Mouse (Mus musculus) forebrain, embryonic 15.5 days (tissue): Measurements from ENCODE around the gene Morc2a. TPM values are rescaled to one million over a fixed set of nuclear protein-coding genes. Genes with fewer than 3 reads are reported as not detected.
A peak's percentile ranks its signal among the peaks of the same experiment; 100 is the strongest.

ENCODE experiments used
- ATAC-seq: fragments of 200-750 bp; cut with Nextera tagmentation; replicated peaks from 2 replicates; pipeline ENCODE4 v1.8.0; 2017; ENCODE audit warnings: mild to moderate bottlenecking, moderate TSS enrichment, moderate library complexity
- H3K27ac ChIP-seq: fragments of 300-500 bp; sonication (generic); replicated peaks from 2 replicates; pipeline ENCODE4 v1.5.1; 2015; ENCODE audit warnings: mild to moderate bottlenecking, inconsistent platforms
- H3K27me3 ChIP-seq: fragments of 300-500 bp; sonication (generic); 2 replicates; pipeline ENCODE4 v1.6.1; 2015; ENCODE audit warnings: inconsistent platforms
- H3K36me3 ChIP-seq: fragments of 300-500 bp; sonication (generic); 2 replicates; pipeline ENCODE4 v1.6.1; 2015; ENCODE audit warnings: mild to moderate bottlenecking, inconsistent platforms
- H3K4me1 ChIP-seq: fragments of 300-500 bp; sonication (generic); 2 replicates; pipeline ENCODE4 v1.6.1; 2015; ENCODE audit warnings: inconsistent platforms
- H3K4me2 ChIP-seq: fragments of 300-500 bp; sonication (generic); replicated peaks from 2 replicates; pipeline ENCODE4 v1.6.1; 2015; ENCODE audit warnings: mild to moderate bottlenecking, inconsistent platforms
- H3K4me3 ChIP-seq: fragments of 300-500 bp; sonication (generic); 2 replicates; pipeline ENCODE4 v1.5.1; 2015; ENCODE audit warnings: mild to moderate bottlenecking, inconsistent platforms
- H3K9ac ChIP-seq: fragments of 300-500 bp; sonication (generic); replicated peaks from 2 replicates; pipeline ENCODE4 v1.6.1; 2015; ENCODE audit warnings: mild to moderate bottlenecking, inconsistent platforms
- H3K9me3 ChIP-seq: fragments of 300-500 bp; sonication (generic); 2 replicates; pipeline ENCODE4 v1.6.1; 2016; ENCODE audit warnings: inconsistent platforms
- WGBS: fragments of 180-500 bp; shearing (Covaris S2); methylation state at CpG from one replicate; pipeline ENCODE4 v1.1.7; 2015; ENCODE audit warnings: mixed read lengths; 5-methylcytosine and 5-hydroxymethylcytosine counted together
- polyA plus RNA-seq: library from polyadenylated mRNA; unstranded; fragments of >200 nt; fragmentation: Nextera tagmentation; extraction: Ambion mirVana; gene quantifications from 2 replicates; pipeline ENCODE4 v1.2.1, GENCODE M21; 2015

Morc2a gene
- polyA plus RNA-seq, 1 experiment from 2014 or later: 44.9 TPM

DNA sequence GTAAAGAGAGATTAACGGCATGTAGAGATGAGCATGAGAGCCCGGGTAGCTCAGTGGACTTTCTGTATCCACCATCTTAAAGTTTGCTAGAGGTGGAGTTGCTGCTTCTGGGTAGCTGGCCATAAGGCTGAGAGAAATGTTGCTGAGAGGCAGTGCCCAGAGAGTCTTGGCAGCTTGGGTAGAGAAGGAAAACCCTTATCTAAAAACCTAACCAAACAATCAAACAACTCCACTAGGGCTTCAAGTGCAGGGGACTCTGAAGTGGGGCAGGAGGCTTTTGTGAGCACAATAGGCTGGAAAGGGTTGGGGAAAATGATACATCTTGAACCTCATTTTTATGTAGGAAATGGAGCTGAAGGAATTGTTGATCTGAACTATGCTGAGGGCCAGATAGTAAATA, 37.3 kb downstream of the Morc2a start:
- Histone ChIP-seq H3K36me3 (peaks cover 89% of the 10 kb centered on the region), H3K27ac (no peak overlapping the region)

DNA sequence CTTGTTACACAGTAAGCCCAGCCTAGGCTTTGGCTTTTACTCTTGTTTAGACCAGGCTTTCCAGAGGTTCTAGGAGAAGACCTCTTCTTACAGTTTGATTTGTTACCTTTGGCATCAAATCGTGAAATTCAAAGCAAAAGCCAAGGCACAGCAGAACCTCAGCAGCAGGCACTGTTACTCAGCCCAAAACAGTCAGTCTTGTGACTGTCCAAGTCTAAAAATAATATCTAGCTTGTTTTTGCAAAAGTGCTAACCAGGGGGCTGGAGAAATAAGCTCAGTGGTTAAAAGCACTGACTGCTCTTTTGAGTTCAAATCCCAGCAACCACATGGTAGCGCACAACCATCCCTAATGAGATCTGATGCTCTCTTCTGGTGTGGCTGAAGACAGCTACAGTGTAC, 37.9 kb downstream of the Morc2a start:
- H3K4me3 ChIP-seq: no peak overlapping the region

More for the DNA sequence above, 37.3 kb downstream of the Morc2a start:
- no peak overlapping the region for H3K9ac ChIP-seq
- H3K4me3 ChIP-seq: no peak overlapping the region
- no peak for ATAC-seq
- no peaks in the 10 kb centered on the region for H3K4me1 ChIP-seq
- H3K4me2 ChIP-seq: no peak overlapping the region
- WGBS: 100% methylated on average over 2 of the region's 2 CpGs
- H3K9me3 ChIP-seq: no peaks in the 10 kb centered on the region
- H3K27me3 ChIP-seq: no peaks in the 10 kb centered on the region

DNA sequence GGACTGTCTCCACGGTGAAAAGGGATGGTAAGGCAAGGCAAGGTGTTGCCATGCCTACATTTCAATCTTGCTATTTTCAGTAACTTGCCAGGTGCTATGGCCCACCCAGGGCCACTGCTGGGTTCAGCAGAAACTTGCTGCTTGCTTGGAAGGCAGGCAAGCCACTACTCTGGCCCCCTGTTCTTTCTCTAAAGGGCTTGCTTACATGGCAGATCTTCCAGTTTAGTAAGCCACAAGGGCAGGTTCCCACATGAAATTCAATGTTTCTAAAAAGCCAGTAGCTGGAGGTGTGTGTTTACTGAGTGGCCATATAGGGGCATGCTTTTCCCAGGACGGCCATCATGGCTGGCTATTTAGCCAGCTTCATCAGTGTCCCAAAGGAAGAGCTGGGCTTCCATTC, 42.8 kb downstream of the Morc2a start:
- Histone ChIP-seq H3K4me3 (no peak overlapping the region), H3K9ac (no peak overlapping the region), H3K36me3 (peaks cover 69% of the 10 kb centered on the region), H3K9me3 (no peaks in the 10 kb centered on the region), H3K27me3 (no peaks in the 10 kb centered on the region), H3K4me2 (no peak overlapping the region), H3K4me1 (no peaks in the 10 kb centered on the region), H3K27ac (no peak overlapping the region)
- WGBS: 94% methylated on average over 2 of the region's 2 CpGs
- ATAC-seq: no peak

More for the DNA sequence above, 37.9 kb downstream of the Morc2a start:
- Histone ChIP-seq H3K36me3 (peaks cover 88% of the 10 kb centered on the region), H3K4me2 (no peak overlapping the region), H3K4me1 (no peaks in the 10 kb centered on the region), H3K27ac (no peak overlapping the region), H3K27me3 (no peaks in the 10 kb centered on the region), H3K9me3 (no peaks in the 10 kb centered on the region), H3K9ac (no peak overlapping the region)
- 95% methylated on average over 2 of the region's 2 CpGs for WGBS
- ATAC-seq: no peak

DNA sequence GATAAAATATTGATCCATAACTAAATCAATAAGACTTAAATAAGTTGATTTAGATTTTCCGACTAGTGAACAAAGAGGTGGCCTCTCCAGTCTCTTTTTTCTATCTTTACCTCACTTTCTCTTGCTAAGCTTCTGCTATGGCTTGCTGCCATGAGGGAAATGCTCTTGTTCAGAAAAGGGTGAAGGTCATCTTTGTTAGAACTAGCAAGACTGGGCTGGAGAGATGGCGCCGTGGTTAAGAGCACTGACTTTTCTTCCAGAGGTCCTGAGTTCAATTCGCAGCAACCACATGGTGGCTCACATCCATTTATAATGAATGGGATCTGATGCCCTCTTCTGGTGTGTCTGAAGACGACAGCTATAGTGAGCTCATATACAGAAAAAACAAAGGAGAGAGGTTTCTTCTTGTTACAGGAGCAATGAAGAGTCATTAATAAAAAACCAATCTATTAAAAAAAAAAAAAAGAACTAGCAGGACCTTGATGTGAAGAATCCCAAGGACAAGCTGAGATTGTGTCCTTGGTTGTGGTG, 47.2 kb downstream of the Morc2a start:
- Histone ChIP-seq H3K4me2 (no peak overlapping the region), H3K9me3 (no peaks in the 10 kb centered on the region), H3K36me3 (peaks cover 27% of the 10 kb centered on the region; the same call in 1 of the 2 replicates), H3K27ac (no peak overlapping the region), H3K27me3 (no peaks in the 10 kb centered on the region), H3K4me1 (no peaks in the 10 kb centered on the region), H3K4me3 (no peak overlapping the region), H3K9ac (no peak overlapping the region)
- WGBS: 83% methylated on average over 5 of the region's 5 CpGs
- no peak for ATAC-seq

DNA sequence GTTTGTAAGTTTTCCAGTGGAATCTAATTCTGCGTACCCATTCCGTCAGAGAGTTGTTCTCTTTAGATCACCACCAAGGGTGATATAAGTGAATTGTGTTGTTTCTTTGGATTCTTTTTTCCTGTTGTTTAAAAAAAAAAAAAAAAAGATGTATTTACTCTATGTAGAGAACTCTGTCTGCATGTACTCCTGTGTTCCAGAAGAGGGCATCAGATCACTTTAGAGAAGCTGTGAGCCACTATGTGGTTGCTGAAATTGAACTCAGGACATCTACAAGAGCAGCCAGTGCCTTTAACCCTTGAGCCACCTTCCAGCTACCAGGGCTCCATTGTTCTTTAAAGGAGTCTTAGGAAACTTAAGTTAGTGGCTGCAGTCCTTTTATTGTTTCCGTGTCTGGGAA, 48.5 kb downstream of the Morc2a start:
- 90% methylated on average over 3 of the region's 3 CpGs for WGBS
- ATAC-seq: no peak
- H3K27ac ChIP-seq: no peak overlapping the region
- no peak overlapping the region for H3K9ac ChIP-seq
- no peak overlapping the region for H3K4me3 ChIP-seq
- peaks cover 22% of the 10 kb centered on the region; the same call in 1 of the 2 replicates for H3K36me3 ChIP-seq
- H3K9me3 ChIP-seq: no peaks in the 10 kb centered on the region
- H3K4me2 ChIP-seq: no peak overlapping the region
- no peaks in the 10 kb centered on the region for H3K4me1 ChIP-seq
- no peaks in the 10 kb centered on the region for H3K27me3 ChIP-seq

DNA sequence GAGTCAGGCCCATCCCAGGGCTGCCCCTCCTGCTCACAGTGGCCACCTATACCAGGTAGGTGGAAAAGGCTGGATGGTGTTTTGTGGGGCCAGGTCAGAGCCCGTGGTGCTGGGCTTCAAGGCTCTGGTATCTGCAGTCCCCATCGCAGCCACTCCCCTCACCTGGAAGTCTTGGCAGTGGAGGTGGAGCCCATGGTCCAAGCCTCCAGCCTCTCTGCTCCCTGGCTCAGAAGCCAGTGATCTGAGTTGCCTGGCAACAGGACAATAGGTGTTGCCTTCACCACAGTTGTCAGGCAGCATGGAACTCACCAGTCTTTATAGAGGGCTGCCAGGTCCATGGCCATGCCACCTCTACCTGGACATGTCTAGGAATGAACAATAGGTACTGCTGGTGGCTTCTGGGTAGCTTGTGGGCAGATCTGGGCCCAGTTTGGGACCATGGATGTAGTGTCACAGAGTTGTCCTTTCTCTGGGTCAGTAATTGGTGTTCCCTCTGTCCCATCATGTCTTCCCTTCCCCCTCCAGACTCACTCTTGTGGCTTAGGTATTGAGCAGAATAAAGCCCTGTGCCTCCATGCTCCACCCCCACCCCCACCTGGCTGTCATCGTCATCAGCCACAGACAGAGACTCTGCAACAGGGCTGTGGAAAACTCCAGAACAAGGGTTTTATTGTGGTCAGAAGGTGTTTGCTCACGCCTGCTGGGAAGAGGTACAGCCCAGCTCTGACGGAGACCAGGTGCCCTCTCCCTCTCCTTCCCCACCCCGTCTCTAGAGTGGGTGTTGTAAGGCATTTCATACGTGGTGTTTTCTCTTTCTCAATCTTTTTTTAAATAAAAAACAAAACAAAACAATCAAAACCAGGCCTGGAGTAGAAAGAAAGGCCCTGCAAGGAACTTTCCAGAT, 54.4 kb downstream of the Morc2a start:
- 71% methylated on average over 7 of the region's 7 CpGs for WGBS
- no peak overlapping the region for H3K4me2 ChIP-seq
- H3K27ac ChIP-seq: no peak overlapping the region
- H3K4me1 ChIP-seq: no peaks in the 10 kb centered on the region
- H3K27me3 ChIP-seq: no peaks in the 10 kb centered on the region
- H3K9me3 ChIP-seq: no peaks in the 10 kb centered on the region
- no peak overlapping the region for H3K4me3 ChIP-seq
- ATAC-seq: 0 out of 2 replicates have a peak, but pooled peaks have one; percentile 26
- H3K9ac ChIP-seq: no peak overlapping the region
- H3K36me3 ChIP-seq: no peaks in the 10 kb centered on the region

DNA sequence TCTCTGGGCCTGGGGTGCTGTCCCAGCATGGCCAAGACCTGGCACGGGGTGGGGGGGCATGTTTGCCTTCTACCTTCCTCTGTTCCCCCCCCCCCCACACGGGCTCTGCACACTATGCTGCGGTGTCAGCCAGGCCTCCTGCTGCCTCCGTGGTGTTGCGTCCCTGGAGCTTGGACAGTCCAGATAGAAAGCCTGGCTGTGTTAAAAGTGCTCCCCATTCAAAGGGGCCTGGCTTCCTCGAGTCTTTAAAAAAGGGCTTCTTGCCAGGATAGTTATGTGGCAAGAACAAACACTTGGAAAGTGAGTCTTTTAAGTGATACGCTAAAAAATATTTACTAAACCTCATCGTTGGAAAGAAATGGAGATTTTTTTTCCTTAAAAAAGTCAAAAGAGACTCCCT, 55.4 kb downstream of the Morc2a start:
- H3K27me3 ChIP-seq: no peaks in the 10 kb centered on the region
- 74% methylated on average over 8 of the region's 8 CpGs for WGBS
- H3K36me3 ChIP-seq: no peaks in the 10 kb centered on the region
- no peak overlapping the region for H3K27ac ChIP-seq
- ATAC-seq: no peak
- no peak overlapping the region for H3K9ac ChIP-seq
- no peaks in the 10 kb centered on the region for H3K9me3 ChIP-seq
- no peak overlapping the region for H3K4me3 ChIP-seq
- no peak overlapping the region for H3K4me2 ChIP-seq
- H3K4me1 ChIP-seq: no peaks in the 10 kb centered on the region

DNA sequence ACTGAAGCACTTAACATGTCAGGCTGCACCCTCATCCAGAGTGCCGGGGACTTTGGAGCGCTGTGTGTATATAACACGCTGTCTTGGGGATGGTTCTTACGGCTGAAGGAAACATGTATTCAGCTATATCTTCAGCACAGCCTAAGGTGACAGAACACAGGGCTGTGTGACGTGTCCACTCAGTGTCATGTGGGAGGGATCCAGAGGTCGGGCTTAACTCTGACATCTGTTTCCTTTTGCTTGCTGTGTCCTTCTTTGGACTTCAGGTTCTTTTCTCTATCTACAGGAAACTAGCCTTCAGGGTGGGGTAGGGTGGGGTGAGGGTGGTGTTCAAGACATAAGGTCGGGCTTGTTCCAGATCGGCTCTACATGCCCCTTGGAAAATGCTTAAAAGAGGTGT, 58.1 kb downstream of the Morc2a start:
- Histone ChIP-seq H3K9ac (no peak overlapping the region), H3K27me3 (no peaks in the 10 kb centered on the region), H3K27ac (no peak overlapping the region), H3K4me3 (no peak overlapping the region), H3K9me3 (no peaks in the 10 kb centered on the region), H3K4me2 (no peak overlapping the region), H3K4me1 (no peaks in the 10 kb centered on the region), H3K36me3 (no peaks in the 10 kb centered on the region)
- WGBS: 87% methylated on average over 8 of the region's 8 CpGs
- no peak for ATAC-seq

DNA sequence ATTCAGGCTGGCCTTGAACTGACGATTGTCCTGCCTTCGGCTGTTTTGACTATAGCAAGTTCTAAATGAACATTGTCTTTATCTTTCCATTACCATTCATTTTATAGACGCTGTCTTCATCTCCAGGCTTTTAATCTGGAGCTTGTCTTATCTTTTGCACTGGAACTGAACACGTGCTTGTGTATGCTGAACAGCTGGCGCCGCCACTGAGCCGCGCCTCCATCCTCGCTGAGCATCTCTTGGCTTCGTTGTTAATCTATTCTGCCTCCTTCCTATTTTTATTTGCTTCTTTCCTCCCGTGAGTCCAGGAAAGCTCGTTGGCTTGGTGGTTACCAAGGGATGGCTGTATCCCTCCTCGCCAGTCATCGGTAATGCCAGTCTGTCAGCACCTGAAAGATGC, 61.2 kb downstream of the Morc2a start:
- Histone ChIP-seq H3K4me2 (no peak overlapping the region), H3K36me3 (no peaks in the 10 kb centered on the region), H3K27me3 (no peaks in the 10 kb centered on the region), H3K27ac (no peak overlapping the region), H3K9me3 (no peaks in the 10 kb centered on the region), H3K4me1 (no peaks in the 10 kb centered on the region), H3K9ac (no peak overlapping the region), H3K4me3 (no peak overlapping the region)
- WGBS: 59% methylated on average over 14 of the region's 14 CpGs
- no peak for ATAC-seq

DNA sequence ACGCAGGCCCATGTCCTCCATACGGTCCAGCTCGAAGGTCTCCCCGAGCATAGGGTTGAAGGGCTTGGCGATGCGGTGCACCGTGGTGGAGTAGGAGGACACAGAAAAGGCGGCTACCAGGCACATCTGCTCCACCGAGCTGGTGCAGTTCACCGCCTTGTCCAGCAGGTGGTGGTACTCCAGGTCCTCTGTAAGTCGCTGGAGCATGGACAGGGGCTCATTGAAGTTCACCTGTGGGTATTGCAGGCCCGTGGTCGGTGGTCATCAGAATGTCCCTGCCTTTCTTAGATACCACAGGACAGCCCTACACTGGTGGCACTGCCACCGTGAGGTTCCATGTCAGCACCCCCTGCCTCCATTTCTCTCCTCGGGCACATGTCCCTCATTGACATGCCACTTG, 65.5 kb downstream of the Morc2a start:
- Histone ChIP-seq H3K36me3 (no peaks in the 10 kb centered on the region), H3K27ac (no peak overlapping the region), H3K27me3 (no peaks in the 10 kb centered on the region), H3K4me1 (peaks cover 7% of the 10 kb centered on the region), H3K9me3 (no peaks in the 10 kb centered on the region), H3K9ac (no peak overlapping the region), H3K4me3 (no peak overlapping the region), H3K4me2 (no peak overlapping the region)
- WGBS: 44% methylated on average over 15 of the region's 15 CpGs
- peak; percentile 49; the same call in 1 of the 2 replicates for ATAC-seq

DNA sequence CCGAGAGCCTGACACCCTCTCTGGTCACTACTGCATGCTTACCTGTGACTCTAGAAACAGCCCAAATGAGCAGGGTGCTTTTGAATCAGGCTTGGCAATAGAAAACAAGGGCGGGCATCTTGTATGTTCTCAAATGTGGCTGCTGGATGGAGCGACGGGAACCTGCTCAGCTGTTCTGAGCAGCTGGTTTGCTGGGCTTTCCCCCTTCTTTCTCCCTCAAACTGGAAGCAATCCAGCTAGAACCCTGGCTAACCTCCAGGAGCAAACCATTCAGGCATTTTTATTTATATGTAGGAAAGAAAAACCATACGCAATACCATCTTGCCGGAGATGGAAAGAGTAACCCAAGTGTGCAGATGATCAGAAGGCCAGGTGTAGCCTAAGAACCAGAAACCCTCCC, 67.7 kb downstream of the Morc2a start:
- Histone ChIP-seq H3K27ac (0 out of 2 replicates have a peak overlapping the region, but pooled peaks have one; percentile 9), H3K4me2 (no peak overlapping the region), H3K9ac (no peak overlapping the region), H3K4me1 (peaks cover 7% of the 10 kb centered on the region), H3K4me3 (no peak overlapping the region), H3K27me3 (no peaks in the 10 kb centered on the region), H3K36me3 (no peaks in the 10 kb centered on the region), H3K9me3 (no peaks in the 10 kb centered on the region)
- ATAC-seq: no peak
- WGBS: 53% methylated on average over 6 of the region's 6 CpGs

DNA sequence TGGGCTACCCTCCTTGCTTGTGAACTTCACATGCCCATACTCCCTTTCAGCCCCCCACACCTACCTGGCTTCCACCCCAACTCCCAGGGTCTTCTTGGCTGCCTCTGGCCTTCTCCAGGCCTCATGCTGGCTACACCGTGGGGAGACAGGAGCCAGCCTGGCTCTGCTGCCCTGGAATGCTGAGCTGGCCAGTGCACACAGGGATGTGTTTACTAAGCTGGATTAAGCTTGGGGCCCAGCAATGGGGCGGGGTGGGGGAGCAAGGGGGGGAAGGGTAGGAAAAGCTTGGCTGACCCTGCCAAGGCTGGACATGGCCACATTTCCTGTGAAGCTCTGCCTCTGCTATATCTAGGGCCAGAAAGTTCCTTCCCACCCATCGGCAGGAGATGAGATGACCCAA, 73.0 kb downstream of the Morc2a start:
- Histone ChIP-seq H3K4me2 (no peak overlapping the region), H3K9ac (no peak overlapping the region), H3K36me3 (no peaks in the 10 kb centered on the region), H3K27ac (no peak overlapping the region), H3K4me1 (peaks cover 33% of the 10 kb centered on the region), H3K4me3 (no peak overlapping the region), H3K9me3 (no peaks in the 10 kb centered on the region), H3K27me3 (no peaks in the 10 kb centered on the region)
- ATAC-seq: no peak
- 44% methylated on average over 3 of the region's 3 CpGs for WGBS
